Mouse (Mus musculus): ENCODE data around the gene Vmn2r51. TPM values are rescaled to one million over a fixed set of nuclear protein-coding genes. Genes with fewer than 3 reads are reported as not detected.
"Not testable (repeated sequence)": the region's sequence is repeated elsewhere in the genome, so short reads cannot be mapped to it uniquely, and the experiment has no call there.

Vmn2r51 gene
- not detected for total RNA-seq (2021)

GRCm38 (mm10) chr7:10105641-10106040, at the start of gene Vmn2r51:
Gene Vmn2r51, minus strand, starts transcription at chr7:10105741.
- intact Hi-C loops (cut with DNase I); DNase-seq (ENCODE audit: low spot score in 2 of 2): not testable (repeated sequence)

GRCm38 (mm10) chr7:10053196-10053595, 52.3 kb downstream of the Vmn2r51 start, which contains the start of gene Vmn2r50:
Gene Vmn2r50, minus strand, starts transcription at chr7:10053296.
- intact Hi-C loops (cut with DNase I); DNase-seq (ENCODE audit: low spot score in 2 of 2): not testable (repeated sequence)

Other genes with a start within 250 kb of the Vmn2r51 start
- gene Vmn2r48, start 152.2 kb downstream of the Vmn2r51 start, total RNA-seq (2021): not detected
- not detected for gene Vmn2r49, start 113.5 kb downstream of the Vmn2r51 start, total RNA-seq (2021)
- gene Vmn2r50, start 52.4 kb downstream of the Vmn2r51 start, total RNA-seq (2021): not detected
- not detected for gene Vmn2r52, start 70.8 kb upstream of the Vmn2r51 start, total RNA-seq (2021)
- not detected for gene Vmn1r66, start 172.3 kb upstream of the Vmn2r51 start, total RNA-seq (2021)